Mouse (Mus musculus) embryonic fibroblast, embryonic 13.5 days (primary cell): ENCODE measurements at regions not wholly inside any gene's neighbourhood (a gene's known extent, or its start where the extent isn't known, plus 50 kb on each side); places are given as distances from the start of the nearest gene placed in this dataset.

Experiments
- CTCF ChIP-seq: IDR thresholded peaks from 2 replicates; pipeline ENCODE4 v1.5.1; 2011; ENCODE audit warnings: mild to moderate bottlenecking, control low read depth, low read length, moderate library complexity, borderline replicate concordance; ENCODE audit not compliant: insufficient read depth
- POLR2A ChIP-seq: IDR thresholded peaks from 2 replicates; pipeline ENCODE4 v1.6.1; 2011; ENCODE audit warnings: low read depth, mild to moderate bottlenecking, control low read depth, low read length, moderate library complexity

GRCm38 (mm10) chr6:93065366-93065765, 122.1 kb upstream of the Adamts9 start:
- TF ChIP-seq CTCF (no peak), POLR2A (no peak)
